Mouse (Mus musculus) CH12F3 (cell line): ENCODE measurements around the gene Ppfibp1.

Experiments
- in situ Hi-C: fragments of 300-500 bp; cut with MboI; formaldehyde crosslinking; loops from 2 replicates; pipeline ENCODE4 v1.14.3; 2020; ENCODE audit warnings: low sequenced_read_pairs

Gene Ppfibp1

GRCm38 (mm10) chr6:147023568-147023967 lies 135.3 kb downstream of the Ppfibp1 start:
- in situ Hi-C loops, result loop anchor here (25.0 kb wide), 1 partner anchor 464 kb away; the partner anchor contains the start of gene Ccdc91

GRCm38 (mm10) chr6:147024761-147025160 lies 136.5 kb downstream of the Ppfibp1 start:
- in situ Hi-C loops, result loop anchor here (25.0 kb wide), 1 partner anchor 463 kb away; the partner anchor contains the start of gene Ccdc91

- in situ Hi-C loops, result no loop called here
Observed at GRCm38 (mm10) chr6:147028396-147028795, 140.1 kb downstream of the Ppfibp1 start.

- in situ Hi-C loops, result no loop called here
Observed at GRCm38 (mm10) chr6:147029591-147029990, 141.3 kb downstream of the Ppfibp1 start.

GRCm38 (mm10) chr6:147030096-147030885 lies 142.0 kb downstream of the Ppfibp1 start:
- in situ Hi-C loops, result no loop called here

GRCm38 (mm10) chr6:147032303-147032925 lies 144.1 kb downstream of the Ppfibp1 start, which contains the start of gene Rep15:
Gene Rep15, plus strand, starts transcription at chr6:147032584.
- in situ Hi-C loops, result no loop called here

- in situ Hi-C loops, result no loop called here
Observed at GRCm38 (mm10) chr6:147042291-147043290, 154.3 kb downstream of the Ppfibp1 start, which contains the start of gene Mrps35. Gene Mrps35, plus strand, starts transcription at chr6:147042764.

- in situ Hi-C loops, result no loop called here
Observed at GRCm38 (mm10) chr6:147043633-147044032, 155.3 kb downstream of the Ppfibp1 start.

- in situ Hi-C loops, result no loop called here
Observed at GRCm38 (mm10) chr6:147049239-147049805, 161.0 kb downstream of the Ppfibp1 start.

GRCm38 (mm10) chr6:147051666-147052065 lies 163.4 kb downstream of the Ppfibp1 start:
- in situ Hi-C loops, result no loop called here

GRCm38 (mm10) chr6:147052440-147052839 lies 164.2 kb downstream of the Ppfibp1 start:
- in situ Hi-C loops, result no loop called here

GRCm38 (mm10) chr6:147053785-147054646 lies 165.7 kb downstream of the Ppfibp1 start:
- in situ Hi-C loops, result no loop called here

GRCm38 (mm10) chr6:147055374-147055977 lies 167.2 kb downstream of the Ppfibp1 start:
- in situ Hi-C loops, result no loop called here

- in situ Hi-C loops, result no loop called here
Observed at GRCm38 (mm10) chr6:147059326-147059725, 171.0 kb downstream of the Ppfibp1 start.

- in situ Hi-C loops, result no loop called here
Observed at GRCm38 (mm10) chr6:147061630-147062029, 173.3 kb downstream of the Ppfibp1 start.

GRCm38 (mm10) chr6:147062034-147062433 lies 173.7 kb downstream of the Ppfibp1 start:
- in situ Hi-C loops, result no loop called here

- in situ Hi-C loops, result no loop called here
Observed at GRCm38 (mm10) chr6:147062694-147063093, 174.4 kb downstream of the Ppfibp1 start.

- in situ Hi-C loops, result no loop called here
Observed at GRCm38 (mm10) chr6:147064226-147064943, 176.1 kb downstream of the Ppfibp1 start.

GRCm38 (mm10) chr6:147064944-147065261 lies 176.6 kb downstream of the Ppfibp1 start:
- in situ Hi-C loops, result no loop called here
